Mouse (Mus musculus) ES-E14 (cell line): ENCODE measurements around the gene Dgkd. TPM values are rescaled to one million over a fixed set of nuclear protein-coding genes. Genes with fewer than 3 reads are reported as not detected.

Experiments
- DNase-seq: peaks from one replicate; pipeline ENCODE4 v3.0.0-alpha.2; 2013; ENCODE audit warnings: low read depth, low spot score
- H3K27ac ChIP-seq: 2 replicates; pipeline ENCODE4 v1.5.1; 2012; ENCODE audit warnings: low read depth, mild to moderate bottlenecking, low read length, moderate library complexity, mixed read lengths; ENCODE audit not compliant: poor library complexity, insufficient read depth, severe bottlenecking
- H3K36me3 ChIP-seq: 2 replicates; pipeline ENCODE4 v1.6.1; 2012; ENCODE audit warnings: mild to moderate bottlenecking, low read length, moderate library complexity, mixed read lengths; ENCODE audit not compliant: control insufficient read depth, poor library complexity, insufficient read depth, severe bottlenecking
- H3K4me1 ChIP-seq, 2 experiments: fragments of 150-350 bp in 1 of 2; sonication (generic) in 1 of 2; 2 replicates each; pipeline ENCODE4 v1.6.1; 2012; ENCODE audit warnings: low read length in 2 of 2, mild to moderate bottlenecking in 1 of 2, mixed read lengths in 1 of 2; ENCODE audit not compliant: control insufficient read depth in 2 of 2, insufficient read depth in 2 of 2, poor library complexity in 1 of 2
- H3K4me3 ChIP-seq, 2 experiments: fragments of 150-350 bp in 1 of 2; sonication (generic) in 1 of 2; 2 replicates each; pipeline ENCODE4 v1.5.1; 2012; ENCODE audit warnings: low read length in 2 of 2, low read depth in 1 of 2, mild to moderate bottlenecking in 1 of 2, mixed read lengths in 1 of 2; ENCODE audit not compliant: insufficient read depth in 1 of 2, poor library complexity in 1 of 2, severe bottlenecking in 1 of 2
- H3K9ac ChIP-seq: 2 replicates; pipeline ENCODE4 v1.6.1; 2012; ENCODE audit warnings: low read depth, mild to moderate bottlenecking, low read length, mixed read lengths; ENCODE audit not compliant: poor library complexity, insufficient read depth, severe bottlenecking
- H3K9me3 ChIP-seq: fragments of 150-350 bp; sonication (generic); 2 replicates; pipeline ENCODE4 v1.6.1; 2012; ENCODE audit warnings: low read depth, mild to moderate bottlenecking, low read length; ENCODE audit not compliant: control insufficient read depth, insufficient read depth
- CHD2 ChIP-seq: IDR thresholded peaks from 2 replicates; pipeline ENCODE4 v1.6.1; 2014; ENCODE audit warnings: mild to moderate bottlenecking, low read depth, low read length, inconsistent platforms
- HCFC1 ChIP-seq: IDR thresholded peaks from 2 replicates; pipeline ENCODE4 v1.6.1; 2012; ENCODE audit warnings: low read length, inconsistent platforms, borderline replicate concordance; ENCODE audit not compliant: insufficient read depth
- MAFK ChIP-seq: IDR thresholded peaks from 2 replicates; pipeline ENCODE4 v1.6.1; 2014; ENCODE audit warnings: mild to moderate bottlenecking, low read depth, low read length, inconsistent platforms; ENCODE audit not compliant: insufficient read depth
- ZC3H11A ChIP-seq: IDR thresholded peaks from 2 replicates; pipeline ENCODE4 v1.6.1; 2012; ENCODE audit warnings: low read depth, mild to moderate bottlenecking, inconsistent platforms, low read length, borderline replicate concordance
- ZNF384 ChIP-seq: IDR thresholded peaks from 2 replicates; pipeline ENCODE4 v1.6.1; 2012; ENCODE audit warnings: low read depth, low read length, inconsistent platforms
- in situ Hi-C, 2 experiments: fragments of 600-800 bp; cut with MboI; formaldehyde crosslinking; loops; one replicate each; pipeline ENCODE4 v1.15.1; 2025; ENCODE audit warnings: low sequenced_read_pairs in 2 of 2, inconsistent platforms in 1 of 2; ENCODE audit not compliant: unreplicated experiment in 2 of 2
- total RNA-seq: library from RNA; depleted of rRNA; stranded (reverse); fragments of 300-350 nt; gene quantifications from 2 replicates; pipeline ENCODE4 v1.2.3, GENCODE M21; 2012

The Dgkd gene
- total RNA-seq, 1 experiment: 37.4 TPM

DNA sequence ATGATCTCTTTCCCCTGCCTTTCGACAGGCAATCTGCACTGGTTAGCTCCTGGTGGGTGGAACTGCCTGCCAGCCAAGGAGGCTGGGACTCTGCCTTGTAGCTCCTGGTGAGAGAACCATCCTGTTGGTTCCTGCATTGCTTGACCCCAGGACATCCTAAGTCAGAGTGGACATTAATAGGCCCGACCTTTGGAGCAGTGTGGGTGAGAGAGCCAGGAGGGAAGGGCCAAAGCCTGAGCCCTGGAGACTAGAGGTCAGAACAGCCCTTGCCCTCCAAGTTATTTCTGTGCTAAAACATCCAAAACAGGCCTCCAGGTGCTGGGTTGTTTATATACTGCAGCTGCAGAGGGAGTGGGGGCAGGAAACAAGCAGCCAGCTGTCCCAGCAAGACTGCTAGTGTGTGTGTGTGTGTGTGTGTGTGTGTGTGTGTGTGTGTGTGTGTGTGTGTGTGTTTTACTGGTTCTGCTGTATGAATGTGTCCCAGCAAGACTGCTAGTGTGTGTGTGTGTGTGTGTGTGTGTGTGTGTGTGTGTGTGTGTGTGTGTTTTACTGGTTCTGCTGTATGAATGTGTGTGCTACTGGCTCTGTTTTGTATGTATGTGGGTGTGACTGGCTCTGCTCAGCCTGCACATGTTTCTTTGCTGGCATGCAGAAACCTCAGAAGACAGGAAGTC lies 6.1 kb upstream of the Dgkd start:
- no peak overlapping the region for H3K27ac ChIP-seq
- no peak overlapping the region for H3K4me3 ChIP-seq
- in situ Hi-C loops: no loop called here
- H3K4me1 ChIP-seq: no peaks in the 10 kb centered on the region
- TF ChIP-seq ZNF384 (no peak), HCFC1 (no peak), ZC3H11A (no peak), CHD2 (no peak), MAFK (no peak)
- no peaks in the 10 kb centered on the region for H3K9me3 ChIP-seq
- H3K9ac ChIP-seq: no peak overlapping the region
- DNase-seq: no peak
- H3K36me3 ChIP-seq: no peaks in the 10 kb centered on the region

GRCm38 (mm10) chr1:87847475-87848168 lies 5.5 kb upstream of the Dgkd start:
- H3K4me1 ChIP-seq: no peaks in the 10 kb centered on the region
- no peak overlapping the region for H3K27ac ChIP-seq
- no peak overlapping the region for H3K9ac ChIP-seq
- no peak for DNase-seq
- no peak for TF ChIP-seq MAFK
- no peak for TF ChIP-seq ZC3H11A
- TF ChIP-seq CHD2: no peak
- no peaks in the 10 kb centered on the region for H3K9me3 ChIP-seq
- in situ Hi-C loops: no loop called here
- no peak overlapping the region for H3K4me3 ChIP-seq
- no peaks in the 10 kb centered on the region for H3K36me3 ChIP-seq

DNA sequence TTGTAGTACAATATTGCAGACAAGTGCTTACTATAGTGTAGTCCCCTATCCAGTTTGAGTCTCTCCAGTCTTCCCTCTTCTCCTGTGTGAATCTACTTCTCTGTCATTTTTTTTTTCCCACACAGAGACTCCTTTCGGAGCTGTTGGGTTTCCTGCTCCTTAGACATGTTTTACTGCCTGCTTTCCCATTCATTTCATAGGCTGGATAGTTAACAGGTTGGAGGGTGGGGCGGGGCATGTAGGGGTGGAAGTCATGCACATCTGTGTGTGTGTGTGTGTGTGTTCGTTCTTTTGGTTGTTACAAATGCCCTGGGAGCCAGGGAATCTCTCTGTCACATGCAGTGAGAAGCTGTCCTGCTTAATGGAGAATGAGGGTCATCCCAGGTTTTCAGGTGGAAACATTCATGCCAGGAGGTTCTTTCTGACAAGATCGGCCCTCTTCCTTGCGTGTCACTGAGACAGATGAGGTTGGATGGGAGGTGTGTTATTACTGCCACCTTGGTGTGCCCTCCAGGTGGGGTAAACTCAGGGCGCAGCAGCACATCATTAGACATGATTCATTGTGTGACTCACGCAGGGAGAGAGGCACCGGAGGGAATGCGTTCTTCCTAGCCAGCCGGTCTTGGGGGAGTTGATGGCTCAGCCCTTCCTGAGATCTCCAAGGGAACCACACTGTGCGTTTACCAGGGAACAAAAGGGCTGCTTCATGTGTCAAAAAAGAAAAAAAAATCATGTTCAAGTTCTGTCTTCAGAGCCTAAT lies 4.7 kb upstream of the Dgkd start:
- in situ Hi-C loops: no loop called here
- Histone ChIP-seq H3K4me3 (no peak overlapping the region), H3K9me3 (no peaks in the 10 kb centered on the region), H3K4me1 (no peaks in the 10 kb centered on the region), H3K36me3 (no peaks in the 10 kb centered on the region), H3K9ac (no peak overlapping the region), H3K27ac (no peak overlapping the region)
- TF ChIP-seq MAFK (no peak), HCFC1 (no peak), CHD2 (no peak), ZNF384 (no peak), ZC3H11A (no peak)
- no peak for DNase-seq

- no peak overlapping the region for H3K9ac ChIP-seq
- H3K9me3 ChIP-seq: no peaks in the 10 kb centered on the region
- in situ Hi-C loops: no loop called here
- H3K36me3 ChIP-seq: no peaks in the 10 kb centered on the region
- no peak overlapping the region for H3K27ac ChIP-seq
- H3K4me1 ChIP-seq: peaks cover 0 to 1% of the 10 kb centered on the region in 2 experiments; a peak in 2 of 4 replicates
- no peak for DNase-seq
- TF ChIP-seq HCFC1 (no peak), ZC3H11A (no peak), CHD2 (no peak), MAFK (no peak), ZNF384 (no peak)
- no peak overlapping the region for H3K4me3 ChIP-seq
Observed at GRCm38 (mm10) chr1:87849278-87849677, 3.8 kb upstream of the Dgkd start.
